Mouse (Mus musculus): ENCODE data around the gene Bnc1. TPM values are rescaled to one million over a fixed set of nuclear protein-coding genes. Genes with fewer than 3 reads are reported as not detected.

The Bnc1 gene
- total and polyA plus RNA-seq, 3 experiments = not detected

DNA sequence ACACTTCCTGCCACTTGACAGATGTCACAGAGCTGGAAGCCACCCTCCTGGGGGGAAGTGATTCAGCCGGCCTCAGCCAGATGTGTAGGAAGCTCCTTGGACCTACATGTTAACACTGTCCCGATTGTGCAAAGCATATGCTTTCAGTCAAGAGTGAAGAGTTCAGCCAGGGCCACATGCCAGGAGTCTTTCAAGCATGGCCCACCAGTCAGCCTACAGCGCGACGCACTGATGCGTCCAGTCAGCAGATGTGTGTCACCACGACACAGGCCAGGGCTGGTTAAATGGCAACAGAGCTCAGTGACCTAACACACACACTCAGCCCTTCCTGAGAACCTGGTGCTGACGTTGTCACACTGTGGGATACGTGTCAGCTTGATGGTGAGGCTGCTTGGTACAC, 37.6 kb upstream of the Bnc1 start:
- Histone ChIP-seq H3K27ac (ENCODE audit: insufficient read depth, low read depth) (no peak overlapping the region), H3K79me2 (replicated peaks; ENCODE audit: control insufficient read depth, extremely low read depth, insufficient read depth, poor library complexity, severe bottlenecking) (no peaks in the 10 kb centered on the region), H3K9ac (ENCODE audit: insufficient read depth, low read depth) (no peak overlapping the region), H3K4me2 (ENCODE audit: insufficient read depth, low read depth, poor library complexity, severe bottlenecking) (no peak overlapping the region), H3K4me3 (replicated peaks in 1 of 3; ENCODE audit: low read depth in 2 of 3, low read length in 2 of 3, poor library complexity in 1 of 3) (no peak overlapping the region), H3K4me1 (ENCODE audit: control insufficient read depth in 1 of 2, insufficient read depth in 2 of 2) (0 out of 4 replicates have a peak, but pooled peaks cover 0 to 2% of the 10 kb centered on the region in 2 experiments), H3K27me3 (replicated peaks) (no peaks in the 10 kb centered on the region), H3K9me3 (replicated peaks; ENCODE audit: low read length) (no peaks in the 10 kb centered on the region), H3K36me3 (replicated peaks in 1 of 2; ENCODE audit: control insufficient read depth in 1 of 2, insufficient read depth in 1 of 2, low read length in 1 of 2) (no peaks in the 10 kb centered on the region)
- dilution Hi-C loops (cut with MboI; ENCODE audit: extremely low pct_ligation_motif_present, extremely low pct_unique_long_range_greater_than_20kb, low sequenced_read_pairs) (no loop called here), in situ Hi-C loops (cut with MboI; ENCODE audit: low pct_ligation_motif_present, low pct_unique_long_range_greater_than_20kb, low sequenced_read_pairs) (no loop called here)
- TF ChIP-seq TCF12 (IDR thresholded peaks at IDR 0.05; ENCODE audit: low read depth, low read length) (no peak), ETS1 (conservative IDR thresholded peaks at IDR 0.05; ENCODE audit: low read depth, low read length) (no peak)
- DNase-seq (ENCODE audit: extremely low read depth) = no peak

DNA sequence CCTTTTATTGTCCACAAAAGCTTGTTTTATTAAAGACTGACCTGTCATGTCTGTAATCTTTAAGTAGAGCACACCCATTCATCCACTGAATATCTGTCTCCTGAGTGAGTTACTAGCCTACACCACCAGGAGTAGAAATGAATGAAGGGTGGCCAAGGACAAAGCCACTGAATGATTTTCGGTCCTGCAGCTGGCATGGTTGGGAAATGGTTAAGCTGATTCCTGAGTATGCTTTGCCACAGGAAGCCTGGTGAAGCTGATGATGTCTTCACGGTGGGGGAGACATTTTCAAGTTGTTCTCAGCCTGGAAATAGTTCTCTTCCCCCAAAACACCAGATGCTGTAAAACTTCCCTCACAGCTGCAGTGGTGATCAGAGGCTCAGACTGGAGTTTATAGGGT, 33.7 kb upstream of the Bnc1 start:
- Histone ChIP-seq H3K9ac (ENCODE audit: insufficient read depth, low read depth) (no peak overlapping the region), H3K27me3 (replicated peaks) (no peaks in the 10 kb centered on the region), H3K9me3 (replicated peaks; ENCODE audit: low read length) (no peaks in the 10 kb centered on the region), H3K4me3 (replicated peaks in 1 of 3; ENCODE audit: low read depth in 2 of 3, low read length in 2 of 3, poor library complexity in 1 of 3) (no peak overlapping the region), H3K4me1 (ENCODE audit: control insufficient read depth in 1 of 2, insufficient read depth in 2 of 2) (0 out of 4 replicates have a peak, but pooled peaks cover 0 to 2% of the 10 kb centered on the region in 2 experiments), H3K4me2 (ENCODE audit: insufficient read depth, low read depth, poor library complexity, severe bottlenecking) (no peak overlapping the region), H3K36me3 (replicated peaks in 1 of 2; ENCODE audit: control insufficient read depth in 1 of 2, insufficient read depth in 1 of 2, low read length in 1 of 2) (no peaks in the 10 kb centered on the region), H3K79me2 (replicated peaks; ENCODE audit: control insufficient read depth, extremely low read depth, insufficient read depth, poor library complexity, severe bottlenecking) (no peaks in the 10 kb centered on the region), H3K27ac (ENCODE audit: insufficient read depth, low read depth) (no peak overlapping the region)
- in situ Hi-C loops (cut with MboI; ENCODE audit: low pct_ligation_motif_present, low pct_unique_long_range_greater_than_20kb, low sequenced_read_pairs) = no loop called here
- DNase-seq (ENCODE audit: extremely low read depth) = no peak
- TF ChIP-seq GABPA (IDR thresholded peaks at IDR 0.05; ENCODE audit: insufficient replicate concordance, low read depth, low read length) (no peak), MAZ (IDR thresholded peaks at IDR 0.05; ENCODE audit: low read depth, low read length) (no peak), USF2 (conservative IDR thresholded peaks at IDR 0.05; ENCODE audit: low read depth, low read length) (no peak), RCOR1 (conservative IDR thresholded peaks at IDR 0.05; ENCODE audit: low read depth, low read length) (no peak), ELF1 (IDR thresholded peaks at IDR 0.05; ENCODE audit: low read depth, low read length) (no peak), TBP (conservative IDR thresholded peaks at IDR 0.05; ENCODE audit: low read depth, low read length) (no peak), CHD1 (IDR thresholded peaks at IDR 0.05; ENCODE audit: low read depth, low read length) (no peak), ZC3H11A (IDR thresholded peaks at IDR 0.05; ENCODE audit: low read depth, low read length) (no peak), HCFC1 (IDR thresholded peaks at IDR 0.05; ENCODE audit: low read depth, low read length) (no peak), USF1 (IDR thresholded peaks at IDR 0.05; ENCODE audit: low read depth, low read length) (no peak)
- dilution Hi-C loops (cut with MboI; ENCODE audit: extremely low pct_ligation_motif_present, extremely low pct_unique_long_range_greater_than_20kb, low sequenced_read_pairs) = no loop called here

DNA sequence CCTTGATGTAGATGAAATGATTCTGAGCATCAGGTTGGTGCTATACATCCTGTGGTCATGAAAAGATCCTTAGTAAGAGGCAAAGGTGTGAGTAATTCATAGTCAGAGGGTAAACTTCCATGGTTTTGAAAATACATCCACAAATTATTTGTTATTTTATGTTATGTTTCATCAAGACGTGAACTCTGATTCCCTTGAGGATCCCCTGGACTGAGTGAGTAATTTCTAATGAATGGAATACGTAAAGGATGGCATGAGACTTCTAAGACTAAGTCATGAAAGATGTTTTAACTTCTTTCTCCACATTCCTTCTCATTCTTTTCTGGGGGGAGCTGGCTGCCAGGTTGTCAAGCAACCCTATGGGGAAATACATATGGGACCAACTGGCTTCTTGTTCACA, 31.6 kb upstream of the Bnc1 start:
- H3K36me3 ChIP-seq (replicated peaks in 1 of 2; ENCODE audit: control insufficient read depth in 1 of 2, insufficient read depth in 1 of 2, low read length in 1 of 2) = no peaks in the 10 kb centered on the region
- no peak overlapping the region for H3K4me2 ChIP-seq (ENCODE audit: insufficient read depth, low read depth, poor library complexity, severe bottlenecking)
- no peak overlapping the region for H3K27ac ChIP-seq (ENCODE audit: insufficient read depth, low read depth)
- H3K9ac ChIP-seq (ENCODE audit: insufficient read depth, low read depth) = no peak overlapping the region
- no peaks in the 10 kb centered on the region for H3K79me2 ChIP-seq (replicated peaks; ENCODE audit: control insufficient read depth, extremely low read depth, insufficient read depth, poor library complexity, severe bottlenecking)
- in situ Hi-C loops (cut with MboI; ENCODE audit: low pct_ligation_motif_present, low pct_unique_long_range_greater_than_20kb, low sequenced_read_pairs) = no loop called here
- no peaks in the 10 kb centered on the region; a peak in 1 of 4 replicates for H3K4me1 ChIP-seq (ENCODE audit: control insufficient read depth in 1 of 2, insufficient read depth in 2 of 2)
- H3K4me3 ChIP-seq (replicated peaks in 1 of 3; ENCODE audit: low read depth in 2 of 3, low read length in 2 of 3, poor library complexity in 1 of 3) = no peak overlapping the region
- DNase-seq (ENCODE audit: extremely low read depth) = no peak
- TF ChIP-seq ETS1 (conservative IDR thresholded peaks at IDR 0.05; ENCODE audit: low read depth, low read length) (no peak), NELFE (IDR thresholded peaks at IDR 0.05; ENCODE audit: low read depth, low read length) (no peak), IRF4 (IDR thresholded peaks at IDR 0.05; ENCODE audit: low read depth, low read length) (no peak), SMC3 (IDR thresholded peaks at IDR 0.05; ENCODE audit: low read depth, low read length) (no peak), ZC3H11A (IDR thresholded peaks at IDR 0.05; ENCODE audit: low read depth, low read length) (no peak), MAX (IDR thresholded peaks at IDR 0.05; ENCODE audit: low read length) (no peak), KAT2A (IDR thresholded peaks at IDR 0.05; ENCODE audit: insufficient replicate concordance, low read length) (no peak), RAD21 (IDR thresholded peaks at IDR 0.05; ENCODE audit: low read depth, low read length) (no peak), ELF1 (IDR thresholded peaks at IDR 0.05; ENCODE audit: low read depth, low read length) (no peak), RCOR1 (conservative IDR thresholded peaks at IDR 0.05; ENCODE audit: low read depth, low read length) (no peak), CTCF (conservative IDR thresholded peaks at IDR 0.05 in 1 of 2, IDR thresholded peaks at IDR 0.05 in 1 of 2; ENCODE audit: low read depth in 2 of 2, low read length in 2 of 2) (no peak), EP300 (IDR thresholded peaks at IDR 0.05; ENCODE audit: low read length) (no peak), CHD1 (IDR thresholded peaks at IDR 0.05; ENCODE audit: low read depth, low read length) (no peak), JUND (conservative IDR thresholded peaks at IDR 0.05; ENCODE audit: low read depth, low read length) (no peak)
- no peaks in the 10 kb centered on the region for H3K27me3 ChIP-seq (replicated peaks)
- dilution Hi-C loops (cut with MboI; ENCODE audit: extremely low pct_ligation_motif_present, extremely low pct_unique_long_range_greater_than_20kb, low sequenced_read_pairs) = no loop called here
- H3K9me3 ChIP-seq (replicated peaks; ENCODE audit: low read length) = no peaks in the 10 kb centered on the region
